Mouse (Mus musculus) midbrain, embryonic 10.5 days (tissue): Measurements from ENCODE around the gene Gabarapl2. TPM values are rescaled to one million over a fixed set of nuclear protein-coding genes. Genes with fewer than 3 reads are reported as not detected.

Source experiments
- DNase-seq: peaks from one replicate; pipeline ENCODE4 v3.0.0-alpha.2; 2017; ENCODE audit warnings: low spot score
- H3K27ac ChIP-seq: fragments of 300-500 bp; sonication (generic); replicated peaks from 2 replicates; pipeline ENCODE4 v1.5.1; 2016; ENCODE audit warnings: mild to moderate bottlenecking
- H3K27me3 ChIP-seq: fragments of 300-500 bp; sonication (generic); 2 replicates; pipeline ENCODE4 v1.6.1; 2016; ENCODE audit warnings: low read depth, mild to moderate bottlenecking; ENCODE audit not compliant: poor library complexity, severe bottlenecking
- H3K36me3 ChIP-seq: fragments of 300-500 bp; sonication (generic); 2 replicates; pipeline ENCODE4 v1.6.1; 2016; ENCODE audit warnings: mild to moderate bottlenecking, moderate library complexity
- H3K4me1 ChIP-seq: fragments of 300-500 bp; sonication (generic); 2 replicates; pipeline ENCODE4 v1.6.1; 2016
- H3K4me3 ChIP-seq: fragments of 300-500 bp; sonication (generic); 2 replicates; pipeline ENCODE4 v1.5.1; 2016; ENCODE audit warnings: mild to moderate bottlenecking, moderate library complexity
- H3K9me3 ChIP-seq: fragments of 300-500 bp; sonication (generic); replicated peaks from 2 replicates; pipeline ENCODE4 v1.6.1; 2016; ENCODE audit warnings: mild to moderate bottlenecking
- WGBS: fragments of 180-500 bp; shearing (Covaris S2); methylation state at CpG from one replicate; pipeline ENCODE4 v1.1.7; 2016; 5-methylcytosine and 5-hydroxymethylcytosine counted together
- polyA plus RNA-seq: library from polyadenylated mRNA; unstranded; fragments of >200 nt; fragmentation: Nextera tagmentation; extraction: Ambion mirVana; gene quantifications from 2 replicates; pipeline ENCODE4 v1.2.1, GENCODE M21; 2016

Gabarapl2 gene
- polyA plus RNA-seq, result 235 and 259 TPM in 2 replicates

DNA sequence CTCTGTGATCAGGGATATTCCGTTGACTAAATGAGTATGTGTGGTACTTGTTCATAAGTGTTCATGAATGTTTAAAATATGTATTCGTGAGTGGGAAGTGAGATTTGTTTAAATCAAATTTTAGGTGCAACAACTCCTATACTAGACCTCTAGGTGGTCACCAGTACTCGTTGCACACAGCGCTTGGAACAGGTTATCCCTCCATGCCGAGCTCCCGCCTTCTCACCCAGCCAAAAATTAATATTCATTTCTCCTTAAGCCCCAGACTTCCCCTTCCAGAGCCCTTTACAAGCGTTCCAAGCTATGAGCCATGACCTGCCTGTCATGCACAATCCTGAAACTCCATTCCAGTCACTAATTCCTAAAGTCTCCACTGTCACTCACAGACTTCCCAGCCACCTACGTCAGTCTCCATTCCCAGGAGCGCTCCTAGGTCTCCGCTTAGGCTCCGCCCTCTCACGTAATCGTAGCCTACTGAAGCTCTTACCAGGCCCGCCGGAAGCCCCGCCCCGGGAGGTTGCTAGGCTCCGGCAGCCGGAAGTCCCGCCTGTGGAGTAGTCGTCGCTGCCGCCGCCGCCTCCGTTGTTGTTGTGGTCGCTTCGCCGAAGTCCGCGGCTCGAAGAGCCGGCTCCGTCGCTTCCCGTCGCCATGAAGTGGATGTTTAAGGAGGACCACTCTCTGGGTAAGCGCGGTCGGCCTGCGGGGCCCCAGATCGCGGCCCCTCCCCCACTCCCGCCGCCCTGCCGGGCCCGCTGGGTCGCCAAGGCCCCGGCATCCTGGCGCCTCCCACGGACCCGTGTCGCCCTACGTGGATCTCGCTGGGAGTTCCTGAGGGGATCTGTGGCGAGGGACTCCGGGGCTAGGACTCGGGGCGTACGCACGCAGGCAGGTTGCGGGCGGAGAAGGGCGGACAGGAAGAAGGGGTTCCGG lies at the start of gene Gabarapl2:
Gene Gabarapl2, plus strand, starts transcription at position 533 of the 930 bp plus-strand sequence.
- H3K4me3 ChIP-seq, result peak within 1 kb of the TSS; percentile 99
- peak within 1 kb of the TSS; percentile 88 for H3K27ac ChIP-seq
- peak; percentile 96 for DNase-seq
- H3K9me3 ChIP-seq, result no peaks in the 10 kb centered on the region
- under 1% methylated on average over 65 of the region's 65 CpGs for WGBS
- peaks cover 20% of the 10 kb centered on the region for H3K4me1 ChIP-seq
- peaks cover 36% of the 10 kb centered on the region for H3K36me3 ChIP-seq
- no peaks in the 10 kb centered on the region for H3K27me3 ChIP-seq

GRCm38 (mm10) chr8:111890911-111891303 lies 49.6 kb upstream of the Gabarapl2 start:
- peaks cover 59% of the 10 kb centered on the region for H3K27me3 ChIP-seq

DNA sequence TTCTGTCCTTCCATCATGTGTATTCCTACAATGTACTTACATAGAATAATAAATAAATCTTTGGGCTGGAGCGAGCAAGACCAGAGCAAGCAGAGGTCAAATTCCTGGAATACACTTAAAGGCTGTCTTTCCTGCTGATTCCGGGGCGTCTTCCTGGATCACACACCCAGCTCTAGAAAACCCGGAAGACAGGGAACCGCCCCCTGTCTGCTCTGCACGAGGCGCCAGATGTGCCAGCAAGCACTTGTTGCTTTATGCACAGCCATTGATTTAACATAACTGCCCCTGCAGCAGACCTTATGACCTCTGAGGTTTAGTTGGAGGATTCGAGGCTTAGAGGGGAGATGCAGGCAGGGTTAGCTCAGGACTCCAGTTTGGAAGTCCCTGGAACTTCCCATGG lies 48.5 kb upstream of the Gabarapl2 start:
- no peaks in the 10 kb centered on the region for H3K36me3 ChIP-seq
- no peaks in the 10 kb centered on the region for H3K9me3 ChIP-seq
- no peak overlapping the region for H3K4me3 ChIP-seq
- peaks cover 14% of the 10 kb centered on the region for H3K4me1 ChIP-seq
- WGBS, result 37% methylated on average over 8 of the region's 8 CpGs
- peak; percentile 18 for DNase-seq
- no peak overlapping the region for H3K27ac ChIP-seq
- H3K27me3 ChIP-seq, result peaks cover 56% of the 10 kb centered on the region

More at GRCm38 (mm10) chr8:111890911-111891303, 49.6 kb upstream of the Gabarapl2 start:
- H3K36me3 ChIP-seq, result no peaks in the 10 kb centered on the region
- H3K4me3 ChIP-seq, result no peak overlapping the region
- WGBS, result 64% methylated on average over 6 of the region's 6 CpGs
- no peaks in the 10 kb centered on the region for H3K9me3 ChIP-seq
- H3K4me1 ChIP-seq, result peaks cover 14% of the 10 kb centered on the region
- DNase-seq, result no peak
- no peak overlapping the region for H3K27ac ChIP-seq

- WGBS, result 74% methylated on average over 5 of the region's 5 CpGs
- peaks cover 49% of the 10 kb centered on the region for H3K27me3 ChIP-seq
- H3K4me1 ChIP-seq, result peaks cover 14% of the 10 kb centered on the region
- H3K27ac ChIP-seq, result no peak overlapping the region
- DNase-seq, result no peak
- no peak overlapping the region for H3K4me3 ChIP-seq
- H3K36me3 ChIP-seq, result no peaks in the 10 kb centered on the region
- H3K9me3 ChIP-seq, result no peaks in the 10 kb centered on the region
Measured at GRCm38 (mm10) chr8:111892615-111893014, 47.9 kb upstream of the Gabarapl2 start.

GRCm38 (mm10) chr8:111894955-111895354 lies 45.5 kb upstream of the Gabarapl2 start:
- Histone ChIP-seq H3K36me3 (no peaks in the 10 kb centered on the region), H3K9me3 (no peaks in the 10 kb centered on the region), H3K4me3 (no peak overlapping the region), H3K27me3 (peaks cover 27% of the 10 kb centered on the region), H3K4me1 (peaks cover 14% of the 10 kb centered on the region), H3K27ac (no peak overlapping the region)
- DNase-seq, result no peak
- 87% methylated on average over 7 of the region's 7 CpGs for WGBS

GRCm38 (mm10) chr8:111898586-111898985 lies 41.9 kb upstream of the Gabarapl2 start:
- Histone ChIP-seq H3K36me3 (no peaks in the 10 kb centered on the region), H3K27ac (no peak overlapping the region), H3K27me3 (no peaks in the 10 kb centered on the region), H3K4me1 (0 out of 2 replicates have a peak, but pooled peaks cover 7% of the 10 kb centered on the region), H3K9me3 (no peaks in the 10 kb centered on the region), H3K4me3 (no peak overlapping the region)
- 30% methylated on average over 10 of the region's 10 CpGs for WGBS
- no peak for DNase-seq

- no peaks in the 10 kb centered on the region for H3K27me3 ChIP-seq
- no peaks in the 10 kb centered on the region for H3K36me3 ChIP-seq
- 0 out of 2 replicates have a peak, but pooled peaks cover 7% of the 10 kb centered on the region for H3K4me1 ChIP-seq
- no peak for DNase-seq
- WGBS, result 42% methylated on average over 5 of the region's 5 CpGs
- no peak overlapping the region for H3K27ac ChIP-seq
- H3K4me3 ChIP-seq, result no peak overlapping the region
- H3K9me3 ChIP-seq, result no peaks in the 10 kb centered on the region
Measured at GRCm38 (mm10) chr8:111902080-111902479, 38.4 kb upstream of the Gabarapl2 start.

GRCm38 (mm10) chr8:111905500-111906121 lies 34.9 kb upstream of the Gabarapl2 start:
- no peak overlapping the region for H3K27ac ChIP-seq
- H3K9me3 ChIP-seq, result no peaks in the 10 kb centered on the region
- 77% methylated on average over 8 of the region's 8 CpGs for WGBS
- no peak for DNase-seq
- no peak overlapping the region for H3K4me3 ChIP-seq
- no peaks in the 10 kb centered on the region for H3K36me3 ChIP-seq
- H3K27me3 ChIP-seq, result peaks cover 27% of the 10 kb centered on the region
- H3K4me1 ChIP-seq, result peaks cover 18% of the 10 kb centered on the region

DNA sequence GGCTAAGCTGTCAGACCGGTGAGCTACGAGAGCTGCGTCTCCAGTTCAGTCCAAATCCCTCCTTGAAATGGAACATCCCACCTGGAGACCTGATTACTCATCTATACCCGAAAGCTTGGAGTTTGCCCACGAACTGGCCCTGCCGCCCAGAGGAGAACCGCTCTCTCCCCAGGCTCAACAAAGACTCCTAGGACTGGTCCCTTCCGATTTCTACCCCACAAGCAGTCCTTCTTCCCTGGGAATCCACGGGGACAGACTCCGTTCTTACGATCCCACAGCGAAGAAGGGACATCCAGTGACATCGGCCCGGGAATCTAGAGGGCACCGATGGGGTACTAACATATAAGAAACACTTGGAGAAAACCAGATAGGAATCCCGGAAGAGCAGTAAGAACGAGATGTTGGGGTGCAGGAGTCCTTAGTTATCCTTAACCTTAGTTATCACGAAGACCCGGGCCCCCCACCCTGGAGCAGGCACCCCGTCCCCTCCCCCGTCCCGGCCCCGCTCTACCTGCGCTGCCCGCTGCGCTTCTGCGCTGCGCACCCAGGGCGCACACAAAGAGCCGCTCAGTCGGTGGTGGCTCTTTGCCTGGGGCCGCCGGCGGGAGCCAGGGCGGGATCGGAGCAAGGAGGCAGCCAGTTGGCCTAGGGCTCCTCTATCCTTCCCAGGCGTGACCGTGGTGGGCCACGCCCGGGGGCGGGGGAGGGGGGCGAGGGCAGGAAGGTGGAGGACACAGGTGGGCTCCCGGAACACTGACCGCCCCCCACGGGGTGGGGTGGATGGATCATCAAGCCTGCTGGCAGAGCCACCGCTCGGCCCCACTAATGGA lies 30.7 kb upstream of the Gabarapl2 start, which contains the start of gene Chst5:
Gene Chst5, minus strand, starts transcription at position 827 of the 830 bp plus-strand sequence.
- H3K36me3 ChIP-seq, result peaks cover 11% of the 10 kb centered on the region
- peaks cover 18% of the 10 kb centered on the region for H3K4me1 ChIP-seq
- WGBS, result 4% methylated on average over 47 of the region's 47 CpGs
- H3K9me3 ChIP-seq, result no peaks in the 10 kb centered on the region
- H3K4me3 ChIP-seq, result peak within 1 kb of the TSS; percentile 60
- peaks cover 54% of the 10 kb centered on the region for H3K27me3 ChIP-seq
- H3K27ac ChIP-seq, result peak within 1 kb of the TSS; percentile 80
- DNase-seq, result peak; percentile 51

DNA sequence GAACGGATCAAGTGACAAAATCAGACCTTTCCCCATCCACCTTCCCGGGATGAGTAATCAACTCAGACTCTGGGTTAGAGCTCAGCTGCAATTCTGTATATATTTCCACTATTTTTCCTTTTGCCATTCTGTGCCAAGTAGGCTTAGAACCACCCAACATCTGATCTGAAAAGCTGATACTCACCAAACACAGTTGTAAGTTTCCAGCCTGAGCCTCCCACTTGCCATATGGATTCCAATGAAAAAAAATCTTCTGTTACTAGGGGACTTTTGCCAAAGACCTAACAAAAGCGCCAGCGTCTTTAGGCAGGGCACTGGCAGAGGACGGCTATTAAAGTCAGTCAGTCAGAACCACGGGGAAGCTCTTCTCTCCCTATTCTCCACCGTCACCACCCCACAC lies 28.9 kb upstream of the Gabarapl2 start:
- peaks cover 54% of the 10 kb centered on the region for H3K27me3 ChIP-seq
- H3K36me3 ChIP-seq, result peaks cover 17% of the 10 kb centered on the region
- H3K4me3 ChIP-seq, result no peak overlapping the region
- WGBS, result 50% methylated on average over 7 of the region's 7 CpGs
- no peak for DNase-seq
- no peaks in the 10 kb centered on the region for H3K9me3 ChIP-seq
- H3K4me1 ChIP-seq, result peaks cover 18% of the 10 kb centered on the region
- H3K27ac ChIP-seq, result no peak overlapping the region

GRCm38 (mm10) chr8:111912860-111913432 lies 27.6 kb upstream of the Gabarapl2 start:
- Histone ChIP-seq H3K4me1 (peaks cover 18% of the 10 kb centered on the region), H3K27me3 (peaks cover 46% of the 10 kb centered on the region), H3K36me3 (peaks cover 25% of the 10 kb centered on the region), H3K27ac (no peak overlapping the region), H3K4me3 (no peak overlapping the region), H3K9me3 (no peaks in the 10 kb centered on the region)
- DNase-seq, result no peak
- WGBS, result 53% methylated on average over 12 of the region's 12 CpGs

DNA sequence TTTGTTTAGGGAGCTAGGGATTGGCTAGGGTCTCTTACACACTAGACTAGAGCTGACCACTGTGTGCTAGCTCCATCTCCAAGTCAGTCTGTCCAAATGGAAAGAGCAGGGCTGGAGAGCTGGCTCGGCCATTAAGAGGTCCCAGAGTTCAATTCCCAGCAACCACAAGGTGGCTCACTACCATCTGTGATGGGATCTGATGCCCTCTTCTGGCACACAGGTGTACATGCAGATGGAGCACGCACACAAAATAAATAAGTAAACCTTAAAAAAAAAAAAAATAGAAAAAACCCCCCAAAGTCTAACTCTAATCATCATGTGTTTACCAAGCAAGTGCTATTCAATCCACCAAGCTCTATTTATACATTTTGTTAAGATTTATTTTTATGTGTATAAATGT lies 20.8 kb upstream of the Gabarapl2 start:
- Histone ChIP-seq H3K27ac (no peak overlapping the region), H3K4me1 (no peaks in the 10 kb centered on the region), H3K27me3 (no peaks in the 10 kb centered on the region), H3K36me3 (peaks cover 23% of the 10 kb centered on the region), H3K4me3 (no peak overlapping the region), H3K9me3 (no peaks in the 10 kb centered on the region)
- DNase-seq, result no peak
- WGBS, result 82% methylated on average over 2 of the region's 2 CpGs
